In genomic region chr5:50034231-50034630, GRCm38 (mm10) we compare ENCODE assay signal across 8 mouse cellular contexts. TPM values are rescaled to one million over a fixed set of nuclear protein-coding genes. Genes with fewer than 3 reads are reported as not detected.
DNase-seq lines count a peak whose midpoint lies in the region; ATAC-seq and TF ChIP-seq lines count a peak whose summit lies in the region.

No protein-coding gene starts in this region.

- no peak overlapping the region for H3ac ChIP-seq in C2C12 (ENCODE audit: control insufficient read depth, insufficient read length, low read depth)

- H3K36me3 ChIP-seq in C2C12 (ENCODE audit: control insufficient read depth, insufficient read depth), result no peaks in the 10 kb centered on the region
- no peaks in the 10 kb centered on the region for H3K36me3 ChIP-seq in heart, embryonic 10.5 days
- no peaks in the 10 kb centered on the region for H3K36me3 ChIP-seq in kidney, postnatal 0 days (ENCODE audit: insufficient read depth, low read length)

- no peak overlapping the region for H3K9ac ChIP-seq in kidney, postnatal 0 days (ENCODE audit: low read depth, low read length)

- ATAC-seq in kidney, postnatal 0 days (replicated peaks; ENCODE audit: low FRiP score, low read depth), result peak; percentile 27
- no peak for ATAC-seq in CD4-positive, CD25-positive, alpha-beta regulatory T cell, adult 4 months

- intact Hi-C loops in gastrocnemius, postnatal 14 days (cut with DNase I; ENCODE audit: low total_unique reads), result loop anchor here (5.0 kb wide), 1 partner anchor 57 kb away; no protein-coding TSS in a partner anchor

- H3K9me3 ChIP-seq in heart, embryonic 10.5 days, result no peaks in the 10 kb centered on the region
- H3K9me3 ChIP-seq in kidney, postnatal 0 days (replicated peaks; ENCODE audit: low read length), result no peaks in the 10 kb centered on the region

- peaks cover 87% of the 10 kb centered on the region for H3K79me2 ChIP-seq in C2C12 (ENCODE audit: control insufficient read depth, insufficient read depth)

- no peak for TF ChIP-seq CTCF in C2C12 (IDR thresholded peaks at IDR 0.05; ENCODE audit: control insufficient read depth, insufficient read depth, insufficient read length)
- TF ChIP-seq CTCF in kidney, postnatal 0 days (IDR thresholded peaks at IDR 0.05; ENCODE audit: low read depth), result no peak

- peaks cover 54% of the 10 kb centered on the region for H3K79me3 ChIP-seq in C2C12 (ENCODE audit: low read depth)

- peak overlapping the region; percentile 21; the same call in 1 of the 2 replicates for H3K4me2 ChIP-seq in kidney, postnatal 0 days (ENCODE audit: low read length)

- peak overlapping the region; percentile 22; the same call in 1 of the 2 replicates for H3K27ac ChIP-seq in heart, embryonic 10.5 days
- peak overlapping the region; percentile 81 for H3K27ac ChIP-seq in kidney, postnatal 0 days

- 48% methylated on average over 6 of the region's 6 CpGs for WGBS in heart, embryonic 10.5 days
- 36% methylated on average over 6 of the region's 6 CpGs for WGBS in kidney, postnatal 0 days

- H3K4me1 ChIP-seq in heart, embryonic 10.5 days, result peaks cover 23% of the 10 kb centered on the region
- peaks cover 46% of the 10 kb centered on the region for H3K4me1 ChIP-seq in kidney, postnatal 0 days (replicated peaks; ENCODE audit: insufficient read depth, low read length)

- no peaks in the 10 kb centered on the region for H3K27me3 ChIP-seq in C2C12 (ENCODE audit: control insufficient read depth, insufficient read depth, insufficient read length)
- no peaks in the 10 kb centered on the region for H3K27me3 ChIP-seq in heart, embryonic 10.5 days (ENCODE audit: insufficient read depth, poor library complexity, severe bottlenecking)
- no peaks in the 10 kb centered on the region for H3K27me3 ChIP-seq in kidney, postnatal 0 days (ENCODE audit: insufficient read depth, low read length)

- peak; percentile 62 to 71 for DNase-seq in adrenal gland, adult (ENCODE audit: inconsistent age in 2 of 2, low spot score in 1 of 2)
- no peak for DNase-seq in adrenal gland, adult 18-20 months (ENCODE audit: low spot score in 2 of 2)
- no peak for DNase-seq in heart, embryonic 10.5 days (ENCODE audit: low spot score)
- DNase-seq in kidney, postnatal 0 days (ENCODE audit: low spot score), result peak; percentile 24
- no peak for DNase-seq in urinary bladder, postnatal 4 days (ENCODE audit: low spot score in 2 of 2)
- DNase-seq in gastrocnemius, postnatal 14 days, result no peak

- H3K4me3 ChIP-seq in C2C12 (ENCODE audit: insufficient read depth, poor library complexity, severe bottlenecking), result no peak overlapping the region
- no peak overlapping the region for H3K4me3 ChIP-seq in heart, embryonic 10.5 days
- H3K4me3 ChIP-seq in kidney, postnatal 0 days (replicated peaks; ENCODE audit: low read depth, low read length), result no peak overlapping the region

TF ChIP-seq in C2C12, 6 proteins besides CTCF, POLR2A, EP300 and RAD21:
- TF ChIP-seq USF1 (IDR thresholded peaks at IDR 0.05; ENCODE audit: low read depth) (no peak), MAX (IDR thresholded peaks at IDR 0.05) (no peak), MYOD1 (IDR thresholded peaks at IDR 0.05; ENCODE audit: control insufficient read depth, insufficient read length, low read depth) (peak; percentile 50)

RNA-seq across cellular contexts. Expression of gene Adgra3, which starts 24.6 kb away (rescaled TPM):
- total RNA-seq in adrenal gland, adult 18-20 months (2021), result 10 to 100 TPM; 38.4 to 41.2 TPM
- polyA plus RNA-seq in C2C12 (2012; fragmentation: generic; extraction: Trizol), result 28.9 TPM
- 19.2 and 26.6 TPM in 2 replicates for polyA plus RNA-seq in heart, embryonic 10.5 days (2016; fragmentation: Nextera tagmentation; extraction: Ambion mirVana)
- 33.2 and 36.7 TPM in 2 replicates for polyA plus RNA-seq in kidney, postnatal 0 days (2015; fragmentation: Nextera tagmentation; extraction: Ambion mirVana)
- 10 to 100 TPM; 13.5 to 23.2 TPM for total RNA-seq in gastrocnemius, postnatal 14 days (2021)
- not detected for polyA plus RNA-seq in CD4-positive, CD25-positive, alpha-beta regulatory T cell, adult 4 months (2017; shearing (Covaris generic))

Comparison
In these comparisons a context has a peak if more than half of its experiments do, and no peak if none do; other contexts are left out.
1. DNase-seq: peak in adrenal gland, adult (2 of 2) and kidney, postnatal 0 days (single experiment); none in adrenal gland, adult 18-20 months (0 of 2), heart, embryonic 10.5 days (single experiment), urinary bladder, postnatal 4 days (0 of 2) and gastrocnemius, postnatal 14 days (single experiment).
2. RNA of gene Adgra3, which starts 24.6 kb away (polyA plus RNA-seq): 33.2 to 36.7 TPM in kidney, postnatal 0 days, 28.9 TPM in C2C12 (single experiment) and 19.2 to 26.6 TPM in heart, embryonic 10.5 days; not detected in CD4-positive, CD25-positive, alpha-beta regulatory T cell, adult 4 months; every median in the first group is over 10 times any median in the second.